Mouse (Mus musculus) neural tube, embryonic 15.5 days (tissue): ENCODE measurements around the gene Eef1a2. TPM values are rescaled to one million over a fixed set of nuclear protein-coding genes. Genes with fewer than 3 reads are reported as not detected.

Source experiments
- ATAC-seq: fragments of 200-750 bp; cut with Nextera tagmentation; 2 replicates; pipeline ENCODE4 v1.8.0; 2017; ENCODE audit warnings: mild to moderate bottlenecking, moderate TSS enrichment, moderate library complexity; ENCODE audit not compliant: low FRiP score
- H3K27ac ChIP-seq: fragments of 300-500 bp; sonication (generic); replicated peaks from 2 replicates; pipeline ENCODE4 v1.5.1; 2015; ENCODE audit warnings: mild to moderate bottlenecking, inconsistent platforms
- H3K27me3 ChIP-seq: fragments of 300-500 bp; sonication (generic); replicated peaks from 2 replicates; pipeline ENCODE4 v1.6.1; 2015; ENCODE audit warnings: inconsistent platforms
- H3K36me3 ChIP-seq: fragments of 300-500 bp; sonication (generic); 2 replicates; pipeline ENCODE4 v1.6.1; 2015; ENCODE audit warnings: inconsistent platforms
- H3K4me1 ChIP-seq: fragments of 300-500 bp; sonication (generic); 2 replicates; pipeline ENCODE4 v1.6.1; 2015; ENCODE audit warnings: inconsistent platforms
- H3K4me2 ChIP-seq: fragments of 300-500 bp; sonication (generic); 2 replicates; pipeline ENCODE4 v1.6.1; 2015; ENCODE audit warnings: inconsistent platforms, mild to moderate bottlenecking, moderate library complexity
- H3K4me3 ChIP-seq: fragments of 300-500 bp; sonication (generic); replicated peaks from 2 replicates; pipeline ENCODE4 v1.5.1; 2015; ENCODE audit warnings: mild to moderate bottlenecking, inconsistent platforms
- H3K9ac ChIP-seq: fragments of 300-500 bp; sonication (generic); replicated peaks from 2 replicates; pipeline ENCODE4 v1.6.1; 2015; ENCODE audit warnings: mild to moderate bottlenecking, inconsistent platforms
- H3K9me3 ChIP-seq: fragments of 300-500 bp; sonication (generic); replicated peaks from 2 replicates; pipeline ENCODE4 v1.6.1; 2016; ENCODE audit warnings: inconsistent platforms
- WGBS: fragments of 180-500 bp; shearing (Covaris S2); methylation state at CpG from one replicate; pipeline ENCODE4 v1.1.7; 2015; ENCODE audit warnings: mixed read lengths; 5-methylcytosine and 5-hydroxymethylcytosine counted together
- polyA plus RNA-seq: library from polyadenylated mRNA; unstranded; fragments of >200 nt; fragmentation: Nextera tagmentation; extraction: Ambion mirVana; gene quantifications from 2 replicates; pipeline ENCODE4 v1.2.1, GENCODE M21; 2015

Gene Eef1a2
- polyA plus RNA-seq, 1 experiment from 2014 or later = 16.8 TPM

GRCm38 (mm10) chr2:181101626-181102025, 55.2 kb downstream of the Eef1a2 start:
- no peak overlapping the region for H3K4me3 ChIP-seq
- H3K27ac ChIP-seq = 0 out of 2 replicates have a peak overlapping the region, but pooled peaks have one; percentile 33
- H3K4me2 ChIP-seq = no peak overlapping the region
- 43% methylated on average over 1 of the region's 1 CpGs for WGBS
- ATAC-seq = no peak
- no peak overlapping the region for H3K9ac ChIP-seq
- no peaks in the 10 kb centered on the region for H3K9me3 ChIP-seq
- H3K4me1 ChIP-seq = peaks cover 6% of the 10 kb centered on the region; the same call in 1 of the 2 replicates
- no peaks in the 10 kb centered on the region for H3K27me3 ChIP-seq
- peaks cover 30% of the 10 kb centered on the region; the same call in 1 of the 2 replicates for H3K36me3 ChIP-seq

DNA sequence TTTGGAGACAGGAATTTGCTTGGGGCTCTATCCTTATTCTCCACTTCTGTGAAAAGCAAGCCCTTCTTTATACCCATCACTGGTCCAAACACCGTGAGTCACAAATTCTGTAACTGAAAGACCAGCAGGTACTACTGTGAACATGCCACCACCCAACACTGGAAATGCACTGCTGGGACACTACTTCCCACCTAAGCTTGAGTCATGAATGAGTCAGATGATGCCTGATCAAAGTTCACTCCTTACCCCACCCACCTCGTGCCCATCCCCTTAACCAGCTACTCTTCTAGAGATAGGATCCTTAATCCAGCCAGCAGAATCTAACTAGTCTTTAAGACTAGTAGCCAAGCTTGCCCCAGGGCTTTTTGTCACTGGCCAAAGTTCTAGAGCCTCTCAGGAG, 56.7 kb downstream of the Eef1a2 start:
- Histone ChIP-seq H3K4me2 (no peak overlapping the region), H3K27me3 (no peaks in the 10 kb centered on the region), H3K36me3 (peaks cover 25% of the 10 kb centered on the region; the same call in 1 of the 2 replicates), H3K4me1 (peaks cover 6% of the 10 kb centered on the region; the same call in 1 of the 2 replicates), H3K27ac (no peak overlapping the region), H3K9me3 (no peaks in the 10 kb centered on the region), H3K9ac (no peak overlapping the region), H3K4me3 (no peak overlapping the region)
- no peak for ATAC-seq
- WGBS = 86% methylated on average over 2 of the region's 2 CpGs

Other genes starting within 250 kb of the Eef1a2 start
- 48.2 and 50.0 TPM in 2 replicates for gene Ythdf1, start 236.1 kb downstream of the Eef1a2 start, polyA plus RNA-seq
- gene Birc7, start 228.0 kb downstream of the Eef1a2 start, polyA plus RNA-seq = 0.20 TPM in 1 of 2 replicates, not detected in the other
- gene Nkain4, start 202.3 kb downstream of the Eef1a2 start, polyA plus RNA-seq = 89.0 and 91.1 TPM in 2 replicates
- 114 and 124 TPM in 2 replicates for gene Arfgap1, start 189.8 kb downstream of the Eef1a2 start, polyA plus RNA-seq
- gene Col20a1, start 170.5 kb downstream of the Eef1a2 start, polyA plus RNA-seq = 0.14 and 0.67 TPM in 2 replicates
- gene Chrna4, start 113.5 kb downstream of the Eef1a2 start, polyA plus RNA-seq = 38.9 and 47.4 TPM in 2 replicates
- 36.9 and 45.8 TPM in 2 replicates for gene Kcnq2, start 21.7 kb downstream of the Eef1a2 start, polyA plus RNA-seq
- gene Ppdpf, start 30.2 kb upstream of the Eef1a2 start, polyA plus RNA-seq = 361 and 401 TPM in 2 replicates
- 0.05 TPM in 1 of 2 replicates, not detected in the other for gene Ptk6, start 45.8 kb upstream of the Eef1a2 start, polyA plus RNA-seq
- 0.17 and 0.36 TPM in 2 replicates for gene Srms, start 56.2 kb upstream of the Eef1a2 start, polyA plus RNA-seq
- 0.20 and 0.22 TPM in 2 replicates for gene Fndc11, start 63.0 kb upstream of the Eef1a2 start, polyA plus RNA-seq
- 0.37 and 0.91 TPM in 2 replicates for gene Helz2, start 85.0 kb upstream of the Eef1a2 start, polyA plus RNA-seq
- gene Gmeb2, start 131.0 kb upstream of the Eef1a2 start, polyA plus RNA-seq = 13.9 and 14.6 TPM in 2 replicates
- gene Stmn3, start 157.5 kb upstream of the Eef1a2 start, polyA plus RNA-seq = 1,381 and 1,726 TPM in 2 replicates
- gene Rtel1, start 162.7 kb upstream of the Eef1a2 start, polyA plus RNA-seq = 37.3 and 39.4 TPM in 2 replicates
- 71.1 and 81.9 TPM in 2 replicates for gene Zgpat, start 207.9 kb upstream of the Eef1a2 start, polyA plus RNA-seq
- 83.5 and 83.7 TPM in 2 replicates for gene Arfrp1, start 208.4 kb upstream of the Eef1a2 start, polyA plus RNA-seq
- gene Lime1, start 223.1 kb upstream of the Eef1a2 start, polyA plus RNA-seq = 44.8 and 52.5 TPM in 2 replicates